Mouse (Mus musculus): ENCODE data around the gene Serpinb7. TPM values are rescaled to one million over a fixed set of nuclear protein-coding genes. Genes with fewer than 3 reads are reported as not detected.

Serpinb7 gene
- not detected in 2 replicates for polyA plus RNA-seq (2021; fragmentation: Nextera tagmentation)
- long read RNA-seq, experiment 1, partial matches to known transcripts: 0 of 3 reads
- long read RNA-seq, experiment 1, other reads (novel, unspliced or antisense): 0 of 3 reads
- long read RNA-seq, experiment 2: 0 reads

DNA sequence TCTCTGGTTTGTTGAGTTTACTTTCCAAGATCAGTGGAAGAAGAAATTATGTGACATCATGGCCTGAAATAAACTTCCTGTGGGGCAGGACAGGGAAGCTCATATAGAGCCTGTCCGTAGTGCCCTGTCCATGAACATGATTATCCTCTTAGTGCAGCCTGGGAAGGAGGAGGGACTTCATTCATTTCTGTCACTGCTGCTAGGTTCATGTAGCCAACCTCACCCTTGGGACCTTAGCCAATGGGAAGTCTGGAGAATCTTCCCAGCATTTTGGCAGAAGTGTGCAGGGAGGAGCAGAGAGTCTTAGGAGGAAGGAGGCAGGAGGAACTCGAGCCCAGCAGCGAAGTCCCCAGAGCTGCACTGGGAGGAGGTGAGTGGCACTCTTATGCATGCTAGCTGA is at the start of gene Serpinb7:
Gene Serpinb7, plus strand, starts transcription at position 301 of the 400 bp plus-strand sequence.

DNA sequence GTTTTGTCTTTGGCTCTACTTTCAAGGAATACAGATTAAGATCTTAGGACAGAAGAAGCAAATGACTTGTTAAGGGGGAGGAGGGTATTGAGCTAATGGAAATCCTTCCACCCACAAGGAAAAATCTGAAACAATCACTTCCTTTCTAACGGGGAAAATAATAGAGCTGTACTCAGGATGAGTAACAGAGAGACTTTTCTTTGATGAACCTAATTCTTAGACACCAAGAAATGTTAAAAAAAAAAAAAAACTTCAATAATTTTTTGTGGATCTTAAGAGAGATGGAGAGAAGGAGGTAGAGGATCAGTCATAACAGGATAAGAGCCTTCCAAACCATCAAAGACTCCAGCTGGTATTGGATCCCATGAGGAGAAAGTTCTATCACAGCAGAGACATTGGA is 38.6 kb upstream of the Serpinb7 start, which contains the start of gene Serpinb11:
Gene Serpinb11, plus strand, starts transcription at position 301 of the 400 bp plus-strand sequence.

Other genes with a start within 250 kb of the Serpinb7 start
- gene Serpinb3b, start 121.3 kb upstream of the Serpinb7 start, polyA plus RNA-seq (2021; fragmentation: Nextera tagmentation): not detected in 2 replicates
- not detected in 2 replicates for gene Serpinb3c, start 121.3 kb upstream of the Serpinb7 start, polyA plus RNA-seq (2021; fragmentation: Nextera tagmentation)
- gene Serpinb11, start 38.5 kb upstream of the Serpinb7 start, polyA plus RNA-seq (2021; fragmentation: Nextera tagmentation): not detected in 2 replicates
- not detected in 2 replicates for gene Serpinb2, start 111.8 kb downstream of the Serpinb7 start, polyA plus RNA-seq (2021; fragmentation: Nextera tagmentation)
- 4.9 and 5.7 TPM in 2 replicates for gene Serpinb8, start 190.4 kb downstream of the Serpinb7 start, polyA plus RNA-seq (2021; fragmentation: Nextera tagmentation)

Data from left cerebral cortex, adult 6 months (tissue).